Mouse (Mus musculus) lung, adult 10 weeks (tissue): ENCODE data around the gene Zbtb41. TPM values are rescaled to one million over a fixed set of nuclear protein-coding genes. Genes with fewer than 3 reads are reported as not detected.

ENCODE experiments used
- polyA plus RNA-seq: library from polyadenylated mRNA; stranded (reverse); fragments of 350-450 nt; fragmentation: Illumina TruSeq; extraction: RNeasy Lipid Tissue Mini Kit (QIAGEN cat#74804); gene quantifications from one replicate; pipeline ENCODE4 v1.2.3, GENCODE M21; 2014; ENCODE audit warnings: low read depth, low replicate concordance; ENCODE audit not compliant: insufficient read depth

Gene Zbtb41
- polyA plus RNA-seq, result 4.1 TPM

GRCm38 (mm10) chr1:139421875-139422791 is at the start of gene Zbtb41:
TSS of gene Zbtb41 (plus strand) at chr1:139422288.

GRCm38 (mm10) chr1:139376638-139377286 is 45.3 kb upstream of the Zbtb41 start, which contains the start of gene Crb1:
TSS of gene Crb1 (minus strand) at chr1:139377100.

GRCm38 (mm10) chr1:139454340-139455225 is 32.5 kb downstream of the Zbtb41 start, which contains the start of gene Aspm:
TSS of gene Aspm (plus strand) at chr1:139454772.

GRCm38 (mm10) chr1:139501258-139501752 is 79.2 kb downstream of the Zbtb41 start, which contains the start of gene F13b:
TSS of gene F13b (plus strand) at chr1:139501702.

Other genes starting within 250 kb of the Zbtb41 start
- 0.22 TPM for gene Crb1, start 45.2 kb upstream of the Zbtb41 start, polyA plus RNA-seq
- 0.14 TPM for gene Aspm, start 32.5 kb downstream of the Zbtb41 start, polyA plus RNA-seq
- not detected for gene F13b, start 79.4 kb downstream of the Zbtb41 start, polyA plus RNA-seq
- gene Cfhr1, start 138.0 kb downstream of the Zbtb41 start, polyA plus RNA-seq, result not detected